Mouse (Mus musculus) spleen, adult 2 months (tissue): ENCODE data around the gene Il18rap. TPM values are rescaled to one million over a fixed set of nuclear protein-coding genes. Genes with fewer than 3 reads are reported as not detected.
A peak's percentile ranks its signal among the peaks of the same experiment; 100 is the strongest.

ENCODE experiments used
- DNase-seq, 2 experiments: peaks; one replicate each; pipeline versions ENCODE4 v3.0.0 to v3.0.0-alpha.2; 2012 to 2021; ENCODE audit warnings: low spot score in 2 of 2, low read depth in 1 of 2
- H3K27ac ChIP-seq: fragments of 200-500 bp; 2 replicates; pipeline ENCODE4 v1.5.1; 2012; ENCODE audit warnings: low read length, inconsistent platforms; ENCODE audit not compliant: insufficient read depth
- H3K27me3 ChIP-seq: fragments of 200-500 bp; 2 replicates; pipeline ENCODE4 v1.6.1; 2012; ENCODE audit warnings: mild to moderate bottlenecking, moderate library complexity, low read length, inconsistent platforms; ENCODE audit not compliant: control insufficient read depth, insufficient read depth
- H3K36me3 ChIP-seq: fragments of 200-500 bp; 2 replicates; pipeline ENCODE4 v1.6.1; 2012; ENCODE audit warnings: mild to moderate bottlenecking, low read length, inconsistent platforms; ENCODE audit not compliant: control insufficient read depth, insufficient read depth
- H3K4me1 ChIP-seq: fragments of 200-500 bp; 2 replicates; pipeline ENCODE4 v1.6.1; 2011; ENCODE audit warnings: inconsistent platforms; ENCODE audit not compliant: control insufficient read depth, insufficient read depth, insufficient read length
- H3K4me3 ChIP-seq: fragments of 200-500 bp; 2 replicates; pipeline ENCODE4 v1.5.1; 2011; ENCODE audit warnings: mild to moderate bottlenecking, inconsistent platforms; ENCODE audit not compliant: insufficient read depth, insufficient read length; ENCODE audit errors: extremely low read depth
- CTCF ChIP-seq: fragments of 200-500 bp; IDR thresholded peaks from 2 replicates; pipeline ENCODE4 v1.5.1; 2011; ENCODE audit warnings: mild to moderate bottlenecking, inconsistent platforms; ENCODE audit not compliant: insufficient read depth, insufficient read length, insufficient replicate concordance; ENCODE audit errors: extremely low read depth
- POLR2A ChIP-seq: fragments of 200-500 bp; IDR thresholded peaks from 2 replicates; pipeline ENCODE4 v1.6.1; 2011; ENCODE audit warnings: low read depth, low read length, inconsistent platforms
- WGBS: fragments of 180-500 bp; shearing (Covaris S2); methylation state at CpG from one replicate; pipeline ENCODE4 v1.1.7; 2018; 5-methylcytosine and 5-hydroxymethylcytosine counted together
- polyA plus RNA-seq: library from polyadenylated mRNA; depleted of rRNA; stranded (reverse); fragments of >200 nt; gene quantifications from 2 replicates; pipeline ENCODE4 v1.2.3, GENCODE M21; 2012

Gene Il18rap
- polyA plus RNA-seq, 1 experiment, result 2.1 TPM

- H3K4me1 ChIP-seq, result peaks cover 17% of the 10 kb centered on the region
- no peak overlapping the region for H3K4me3 ChIP-seq
- DNase-seq, result peak in 1 of 2 experiments; percentile 58
- no peak overlapping the region for H3K27ac ChIP-seq
- TF ChIP-seq POLR2A (no peak), CTCF (no peak)
- 21% methylated on average over 4 of the region's 4 CpGs for WGBS
- H3K36me3 ChIP-seq, result no peaks in the 10 kb centered on the region
- H3K27me3 ChIP-seq, result no peaks in the 10 kb centered on the region
These were observed 41.5 kb upstream of the Il18rap start for GRCm38 (mm10) chr1:40473640-40474039.

GRCm38 (mm10) chr1:40474336-40474735 is 40.8 kb upstream of the Il18rap start:
- no peaks in the 10 kb centered on the region for H3K27me3 ChIP-seq
- DNase-seq, result no peak
- peaks cover 19% of the 10 kb centered on the region for H3K4me1 ChIP-seq
- TF ChIP-seq CTCF (no peak), POLR2A (no peak)
- no peaks in the 10 kb centered on the region for H3K36me3 ChIP-seq
- H3K27ac ChIP-seq, result peak overlapping the region; percentile 51; the same call in 1 of the 2 replicates
- H3K4me3 ChIP-seq, result no peak overlapping the region
- 70% methylated on average over 5 of the region's 5 CpGs for WGBS

GRCm38 (mm10) chr1:40475697-40476096 is 39.5 kb upstream of the Il18rap start:
- peak overlapping the region; percentile 56; the same call in 1 of the 2 replicates for H3K27ac ChIP-seq
- peak in 1 of 2 experiments; percentile 62 for DNase-seq

GRCm38 (mm10) chr1:40476756-40477155 is 38.4 kb upstream of the Il18rap start:
- H3K4me3 ChIP-seq, result no peak overlapping the region
- TF ChIP-seq POLR2A (no peak), CTCF (no peak)
- no peaks in the 10 kb centered on the region for H3K36me3 ChIP-seq
- H3K4me1 ChIP-seq, result peaks cover 16% of the 10 kb centered on the region; the same call in 1 of the 2 replicates
- peak overlapping the region; percentile 53; the same call in 1 of the 2 replicates for H3K27ac ChIP-seq
- H3K27me3 ChIP-seq, result no peaks in the 10 kb centered on the region
- WGBS, result 42% methylated on average over 4 of the region's 4 CpGs
- no peak for DNase-seq

More at GRCm38 (mm10) chr1:40475697-40476096, 39.5 kb upstream of the Il18rap start:
- TF ChIP-seq POLR2A (no peak), CTCF (no peak)
- H3K4me3 ChIP-seq, result no peak overlapping the region
- WGBS, result 6% methylated on average over 3 of the region's 3 CpGs
- H3K4me1 ChIP-seq, result peaks cover 16% of the 10 kb centered on the region; the same call in 1 of the 2 replicates
- H3K36me3 ChIP-seq, result no peaks in the 10 kb centered on the region
- no peaks in the 10 kb centered on the region for H3K27me3 ChIP-seq

GRCm38 (mm10) chr1:40479505-40479923 is 35.6 kb upstream of the Il18rap start:
- no peaks in the 10 kb centered on the region for H3K36me3 ChIP-seq
- no peaks in the 10 kb centered on the region for H3K27me3 ChIP-seq
- peak; percentile 25 to 48 for DNase-seq
- H3K4me3 ChIP-seq, result no peak overlapping the region
- peaks cover 14% of the 10 kb centered on the region; the same call in 1 of the 2 replicates for H3K4me1 ChIP-seq
- WGBS, result 17% methylated on average over 6 of the region's 6 CpGs
- peak overlapping the region; percentile 57; the same call in 1 of the 2 replicates for H3K27ac ChIP-seq
- TF ChIP-seq POLR2A, result no peak
- no peak for TF ChIP-seq CTCF

- H3K4me3 ChIP-seq, result no peak overlapping the region
These were observed 20.6 kb upstream of the Il18rap start for GRCm38 (mm10) chr1:40494594-40494993.

GRCm38 (mm10) chr1:40499708-40500107 is 15.5 kb upstream of the Il18rap start:
- Histone ChIP-seq H3K27ac (no peak overlapping the region), H3K4me3 (no peak overlapping the region), H3K4me1 (no peaks in the 10 kb centered on the region), H3K27me3 (no peaks in the 10 kb centered on the region), H3K36me3 (no peaks in the 10 kb centered on the region)
- no peak for TF ChIP-seq POLR2A
- TF ChIP-seq CTCF, result no peak
- no peak for DNase-seq
- WGBS, result 93% methylated on average over 1 of the region's 1 CpGs

More at GRCm38 (mm10) chr1:40494594-40494993, 20.6 kb upstream of the Il18rap start:
- Histone ChIP-seq H3K27ac (no peak overlapping the region), H3K4me1 (no peaks in the 10 kb centered on the region), H3K27me3 (no peaks in the 10 kb centered on the region), H3K36me3 (no peaks in the 10 kb centered on the region)
- no peak for TF ChIP-seq CTCF
- TF ChIP-seq POLR2A, result no peak
- no peak for DNase-seq
- 83% methylated on average over 4 of the region's 4 CpGs for WGBS

- TF ChIP-seq CTCF (no peak), POLR2A (no peak)
- WGBS, result 60% methylated on average over 4 of the region's 4 CpGs
- no peak for DNase-seq
- Histone ChIP-seq H3K27me3 (no peaks in the 10 kb centered on the region), H3K4me1 (no peaks in the 10 kb centered on the region), H3K4me3 (no peak overlapping the region), H3K27ac (no peak overlapping the region), H3K36me3 (no peaks in the 10 kb centered on the region)
These were observed 14.0 kb upstream of the Il18rap start for GRCm38 (mm10) chr1:40501126-40501525.
